In genomic region chr1:52342127-52342526, GRCm38 (mm10) we compare ENCODE assay signal across 19 mouse cellular contexts.
A peak's percentile ranks its signal among the peaks of the same experiment; 100 is the strongest.
DNase-seq lines count a peak whose midpoint lies in the region; ATAC-seq lines count a peak whose summit lies in the region.
"Had no signal": no experiment of that assay in that cellular context is flagged by ENCODE, and none has a peak within 500 bp of the region (broad histone marks: within the 10 kb centered on the region; RNA-seq: fewer than 3 reads in every experiment).

No protein-coding gene starts in this region.

- intact Hi-C loops in heart, postnatal 25 days (cut with DNase I), result no loop called here

- ATAC-seq in common myeloid progenitor, adult 5-6 weeks (replicated peaks; ENCODE audit: low read depth, poor library complexity, severe bottlenecking), result peak; percentile 98
- ATAC-seq in megakaryocyte, adult 5-6 weeks (ENCODE audit: poor library complexity, severe bottlenecking), result peak; percentile 52
- ATAC-seq: forebrain, embryonic 13.5 days; forebrain, embryonic 15.5 days; forebrain, postnatal 0 days had no signal

- peak; percentile 83 for DNase-seq in heart, adult 11 months
- DNase-seq in heart, adult 8-10 months (ENCODE audit: low spot score), result no peak
- no peak for DNase-seq in adrenal gland, adult 2 months
- DNase-seq in urinary bladder, postnatal 36 days (ENCODE audit: low spot score in 2 of 2), result no peak
- no peak for DNase-seq in heart, postnatal 25 days (ENCODE audit: low spot score)
- DNase-seq: adrenal gland, adult 8-10 months; adrenal gland, postnatal 14 days; adrenal gland, postnatal 36 days; cerebellum, adult 11 months; cerebellum, adult 18-20 months; cerebellum, adult 8-10 months; cerebellum, adult 9-11 months; cerebellum, postnatal 14 days; cerebellum, postnatal 36 days; forebrain, postnatal 0 days had no signal
